Mouse (Mus musculus) lung, postnatal 0 days (tissue): ENCODE data around the gene Slc34a1. TPM values are rescaled to one million over a fixed set of nuclear protein-coding genes. Genes with fewer than 3 reads are reported as not detected.

Experiments
- ATAC-seq: fragments of 200-750 bp; cut with Nextera tagmentation; 2 replicates; pipeline ENCODE4 v1.8.0; 2017; ENCODE audit warnings: moderate library complexity
- DNase-seq: peaks from one replicate; pipeline ENCODE4 v3.0.0-alpha.2; 2016; ENCODE audit warnings: low spot score
- H3K27ac ChIP-seq: fragments of 300-500 bp; sonication (generic); 2 replicates; pipeline ENCODE4 v1.5.1; 2014; ENCODE audit warnings: antibody characterized with exemption, mild to moderate bottlenecking, low read length, mixed read lengths
- H3K27me3 ChIP-seq: fragments of 300-500 bp; sonication (generic); replicated peaks from 2 replicates; pipeline ENCODE4 v1.6.1; 2014; ENCODE audit warnings: low read length, mixed read lengths; ENCODE audit not compliant: insufficient read depth
- H3K36me3 ChIP-seq: fragments of 300-500 bp; sonication (generic); 2 replicates; pipeline ENCODE4 v1.6.1; 2014; ENCODE audit warnings: low read length, mixed read lengths; ENCODE audit not compliant: insufficient read depth
- H3K4me1 ChIP-seq: fragments of 300-500 bp; sonication (generic); 2 replicates; pipeline ENCODE4 v1.6.1; 2014; ENCODE audit warnings: antibody characterized with exemption, low read depth, low read length, mixed read lengths; ENCODE audit not compliant: insufficient read depth
- H3K4me2 ChIP-seq: fragments of 300-500 bp; sonication (generic); replicated peaks from 2 replicates; pipeline ENCODE4 v1.6.1; 2014; ENCODE audit warnings: low read depth, mild to moderate bottlenecking, low read length, moderate library complexity, mixed read lengths
- H3K4me3 ChIP-seq: fragments of 300-500 bp; sonication (generic); 2 replicates; pipeline ENCODE4 v1.5.1; 2014; ENCODE audit warnings: low read depth, low read length
- H3K9ac ChIP-seq: fragments of 300-500 bp; sonication (generic); replicated peaks from 2 replicates; pipeline ENCODE4 v1.6.1; 2014; ENCODE audit warnings: low read depth, mild to moderate bottlenecking
- H3K9me3 ChIP-seq: fragments of 300-500 bp; sonication (generic); 2 replicates; pipeline ENCODE4 v1.6.1; 2016; ENCODE audit warnings: low read length, mixed read lengths
- CTCF ChIP-seq: IDR thresholded peaks from 2 replicates; pipeline ENCODE4 v1.5.1; 2016; ENCODE audit warnings: antibody characterized with exemption, mild to moderate bottlenecking
- EP300 ChIP-seq: IDR thresholded peaks from 2 replicates; pipeline ENCODE4 v1.6.1; 2016; ENCODE audit warnings: antibody characterized with exemption, mild to moderate bottlenecking, control low read depth
- WGBS: fragments of 180-500 bp; shearing (Covaris S2); extraction: QIAGEN DNeasy Blood & Tissue Kit; methylation state at CpG from one replicate; pipeline ENCODE4 v1.1.7; 2014; 5-methylcytosine and 5-hydroxymethylcytosine counted together
- polyA plus RNA-seq: library from polyadenylated mRNA; unstranded; fragments of >200 nt; fragmentation: Nextera tagmentation; extraction: Ambion mirVana; gene quantifications from 2 replicates; pipeline ENCODE4 v1.2.1, GENCODE M21; 2015

Slc34a1 gene
- polyA plus RNA-seq, 1 experiment from 2014 or later, result not detected

DNA sequence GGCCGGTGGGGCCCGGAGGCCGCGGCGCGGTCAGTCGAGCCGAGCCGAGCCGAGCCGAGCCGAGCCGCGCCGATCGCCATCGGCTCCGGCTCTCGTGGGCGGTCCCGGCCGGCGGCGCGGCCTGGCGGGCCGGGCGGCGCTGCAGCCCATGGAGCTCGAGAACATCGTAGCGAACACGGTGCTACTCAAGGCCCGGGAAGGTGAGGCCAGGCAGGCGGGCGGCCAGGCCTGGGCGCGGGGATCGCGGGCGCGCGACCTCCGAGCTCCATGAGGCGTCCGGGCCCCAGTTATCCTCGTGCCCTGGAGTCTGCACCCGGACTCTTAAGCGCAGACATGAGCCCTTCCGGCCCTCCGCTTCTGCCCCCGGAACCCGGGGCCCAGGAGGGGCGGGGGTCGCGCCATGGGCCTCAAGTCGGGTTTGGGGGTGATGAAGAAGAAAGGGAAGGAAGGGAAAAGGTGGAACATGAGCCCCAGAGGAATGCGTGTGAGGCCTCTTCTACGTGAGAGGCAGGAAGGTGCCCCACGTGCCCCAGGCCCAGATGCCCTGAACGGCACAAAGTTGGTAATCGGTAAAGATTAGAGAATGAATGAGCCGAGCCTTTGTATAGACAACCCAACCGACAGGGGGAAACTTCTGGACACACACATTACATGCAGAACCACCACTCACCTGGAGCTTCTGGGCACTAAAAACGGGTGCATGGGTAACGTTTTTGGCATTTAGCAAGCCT is 47.5 kb downstream of the Slc34a1 start:
- H3K27ac ChIP-seq, result peak overlapping the region; percentile 95
- H3K4me2 ChIP-seq, result peak overlapping the region; percentile 90
- H3K9ac ChIP-seq, result peak overlapping the region; percentile 84
- DNase-seq (no peak), ATAC-seq (no peak)
- 0 out of 2 replicates have a peak, but pooled peaks have one; percentile 6 for TF ChIP-seq CTCF
- no peak for TF ChIP-seq EP300
- 0 out of 2 replicates have a peak, but pooled peaks cover 1% of the 10 kb centered on the region for H3K36me3 ChIP-seq
- H3K9me3 ChIP-seq, result no peaks in the 10 kb centered on the region
- H3K27me3 ChIP-seq, result no peaks in the 10 kb centered on the region
- H3K4me3 ChIP-seq, result peak overlapping the region; percentile 70
- under 1% methylated on average over 44 of the region's 66 CpGs for WGBS
- H3K4me1 ChIP-seq, result peaks cover 10% of the 10 kb centered on the region; the same call in 1 of the 2 replicates

DNA sequence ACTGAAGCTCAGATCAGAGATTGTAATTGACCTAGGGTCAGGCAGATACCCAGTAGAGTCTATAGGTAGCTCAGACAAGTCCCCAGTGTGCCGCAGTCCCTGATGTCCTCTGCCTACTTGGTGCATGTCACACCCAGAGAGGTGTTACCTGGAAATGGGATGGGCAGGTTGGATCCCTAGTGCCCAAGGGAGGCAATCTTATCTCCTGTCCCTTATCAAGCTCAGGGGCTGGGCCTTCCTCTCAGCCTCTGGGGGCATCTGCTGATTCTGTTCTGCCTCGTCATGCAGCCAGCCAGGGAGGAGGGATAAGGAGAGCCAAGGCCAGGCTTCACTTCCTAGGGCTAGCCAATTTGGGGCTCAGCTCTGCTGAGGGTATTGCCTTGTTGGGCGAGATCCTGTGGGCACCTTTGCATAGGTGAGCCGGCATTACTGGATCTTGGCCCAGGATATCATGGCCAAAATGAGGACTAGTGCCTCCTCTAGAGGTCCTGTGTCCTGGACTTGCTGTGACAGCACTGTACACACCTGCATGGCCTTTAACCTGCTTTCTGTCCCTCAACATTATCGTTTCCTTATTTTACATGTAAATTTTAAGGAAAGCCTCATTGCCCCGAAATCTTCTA is 48.6 kb downstream of the Slc34a1 start:
- Histone ChIP-seq H3K9me3 (no peaks in the 10 kb centered on the region), H3K27ac (no peak overlapping the region), H3K4me1 (peaks cover 10% of the 10 kb centered on the region; the same call in 1 of the 2 replicates), H3K4me2 (peak overlapping the region; percentile 6; the same call in 1 of the 2 replicates), H3K27me3 (no peaks in the 10 kb centered on the region), H3K9ac (no peak overlapping the region), H3K36me3 (0 out of 2 replicates have a peak, but pooled peaks cover 3% of the 10 kb centered on the region), H3K4me3 (peak overlapping the region; percentile 70; the same call in 1 of the 2 replicates)
- DNase-seq (no peak), ATAC-seq (no peak)
- WGBS, result 74% methylated on average over 6 of the region's 6 CpGs
- TF ChIP-seq CTCF, result no peak
- TF ChIP-seq EP300, result no peak

DNA sequence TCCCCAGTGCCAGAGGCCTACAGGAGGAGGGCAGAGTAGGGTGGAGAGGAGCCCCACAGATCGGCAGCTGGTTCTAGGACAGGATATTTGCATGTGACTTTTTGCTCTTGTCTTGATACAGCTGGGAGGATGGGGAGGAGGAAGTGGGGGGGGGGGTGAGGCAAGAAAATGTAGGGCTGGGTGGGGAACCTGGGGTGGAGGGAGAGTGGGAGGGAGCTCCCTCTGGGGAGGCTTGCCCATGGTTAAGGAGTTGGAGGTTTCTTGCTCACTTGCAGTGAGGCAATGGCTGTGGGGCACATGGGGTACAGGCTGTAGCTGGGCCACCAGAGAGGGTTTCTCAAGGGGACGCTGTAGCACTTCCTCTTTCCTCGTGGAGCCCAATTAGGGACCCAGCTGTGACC is 49.6 kb downstream of the Slc34a1 start:
- Histone ChIP-seq H3K4me1 (peaks cover 10% of the 10 kb centered on the region; the same call in 1 of the 2 replicates), H3K4me2 (no peak overlapping the region), H3K4me3 (no peak overlapping the region), H3K27ac (no peak overlapping the region), H3K27me3 (no peaks in the 10 kb centered on the region), H3K9ac (no peak overlapping the region; the same call in 1 of the 2 replicates), H3K9me3 (no peaks in the 10 kb centered on the region), H3K36me3 (0 out of 2 replicates have a peak, but pooled peaks cover 7% of the 10 kb centered on the region)
- no peak for ATAC-seq
- TF ChIP-seq EP300 (no peak), CTCF (no peak)
- 26% methylated on average over 3 of the region's 3 CpGs for WGBS
- DNase-seq, result peak; percentile 53

DNA sequence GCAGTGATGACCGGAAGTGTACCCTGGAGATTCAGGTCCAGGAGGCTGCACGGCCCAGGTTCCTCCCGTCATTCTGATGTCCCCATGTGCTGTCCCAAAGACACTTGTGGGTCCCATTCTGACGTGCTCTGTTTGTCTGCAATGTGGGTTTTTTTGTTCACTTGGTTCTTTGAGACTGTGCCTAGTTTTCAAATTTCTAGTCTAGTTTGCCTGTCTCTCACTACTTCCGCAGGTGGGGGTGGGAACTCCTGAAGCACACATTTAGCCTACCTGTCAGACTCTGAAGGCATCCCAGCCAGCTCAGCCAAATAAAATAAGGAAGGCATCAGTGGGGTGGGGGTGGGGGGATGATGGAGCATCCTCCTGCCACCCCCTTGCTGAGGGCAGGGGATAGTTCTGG is 50.1 kb downstream of the Slc34a1 start:
- no peak for ATAC-seq
- TF ChIP-seq EP300, result no peak
- no peak for TF ChIP-seq CTCF
- Histone ChIP-seq H3K27ac (no peak overlapping the region), H3K36me3 (0 out of 2 replicates have a peak, but pooled peaks cover 7% of the 10 kb centered on the region), H3K9ac (no peak overlapping the region), H3K4me1 (peaks cover 10% of the 10 kb centered on the region; the same call in 1 of the 2 replicates), H3K27me3 (no peaks in the 10 kb centered on the region), H3K9me3 (no peaks in the 10 kb centered on the region), H3K4me2 (no peak overlapping the region), H3K4me3 (no peak overlapping the region)
- WGBS, result 91% methylated on average over 5 of the region's 5 CpGs
- DNase-seq, result no peak

DNA sequence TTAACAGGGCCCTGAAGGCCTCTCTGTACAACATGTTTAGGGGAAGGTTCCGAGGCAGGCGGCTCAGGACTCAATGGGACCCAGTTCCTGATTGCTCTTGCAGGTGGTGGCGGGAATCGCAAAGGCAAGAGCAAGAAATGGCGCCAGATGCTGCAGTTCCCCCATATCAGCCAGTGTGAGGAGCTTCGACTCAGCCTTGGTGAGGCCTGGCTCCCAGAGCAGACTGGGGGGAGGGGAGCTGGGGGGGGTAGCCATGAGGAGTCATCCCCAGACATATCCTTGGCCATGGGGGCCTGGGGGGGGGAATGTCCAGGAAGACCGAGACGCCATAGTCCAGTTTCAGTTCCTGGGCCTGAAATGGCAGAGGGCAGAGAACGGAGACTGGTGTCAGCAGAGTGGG is 51.2 kb downstream of the Slc34a1 start:
- no peak overlapping the region for H3K27ac ChIP-seq
- H3K4me2 ChIP-seq, result no peak overlapping the region
- 89% methylated on average over 9 of the region's 9 CpGs for WGBS
- H3K36me3 ChIP-seq, result peaks cover 16% of the 10 kb centered on the region; the same call in 1 of the 2 replicates
- TF ChIP-seq CTCF (no peak), EP300 (no peak)
- H3K4me3 ChIP-seq, result no peak overlapping the region
- no peak for DNase-seq
- no peak for ATAC-seq
- no peaks in the 10 kb centered on the region for H3K9me3 ChIP-seq
- H3K9ac ChIP-seq, result no peak overlapping the region
- H3K27me3 ChIP-seq, result no peaks in the 10 kb centered on the region
- H3K4me1 ChIP-seq, result peaks cover 10% of the 10 kb centered on the region; the same call in 1 of the 2 replicates

DNA sequence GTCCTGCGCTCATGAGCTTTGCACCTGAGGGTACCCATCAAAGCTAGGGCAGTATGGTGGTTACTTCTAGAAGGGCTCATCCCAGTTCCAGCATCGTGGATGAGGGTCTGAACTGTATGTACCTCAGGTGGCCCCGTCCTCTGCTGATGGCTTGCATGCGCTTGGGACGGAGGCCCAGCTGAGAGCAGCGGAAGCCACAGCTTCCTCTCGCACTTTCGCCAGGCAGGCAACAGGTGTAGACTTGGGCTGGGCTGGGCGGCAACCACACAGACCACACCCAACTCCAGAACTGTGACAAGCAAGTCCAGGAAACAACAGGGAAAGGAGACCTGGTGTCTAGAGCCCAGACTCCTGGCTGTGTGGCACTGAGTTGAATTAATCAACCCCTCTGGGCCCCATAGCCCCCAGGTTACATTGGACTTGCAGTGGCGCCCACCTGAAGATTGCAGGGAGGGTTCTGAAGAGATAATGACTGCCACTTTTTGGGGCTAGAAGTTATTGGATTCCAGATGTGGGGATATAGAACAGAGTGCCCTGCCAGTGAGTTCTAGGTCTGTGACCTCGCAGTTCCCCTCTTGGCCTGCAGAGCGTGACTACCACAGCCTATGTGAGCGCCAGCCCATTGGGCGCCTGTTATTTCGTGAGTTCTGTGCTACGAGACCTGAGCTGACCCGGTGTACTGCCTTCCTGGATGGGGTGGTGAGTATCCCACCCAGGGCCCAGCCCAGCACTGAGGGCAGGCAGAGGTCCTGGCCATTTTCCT is 51.9 kb downstream of the Slc34a1 start:
- 85% methylated on average over 17 of the region's 17 CpGs for WGBS
- Histone ChIP-seq H3K9me3 (no peaks in the 10 kb centered on the region), H3K4me2 (no peak overlapping the region), H3K27me3 (no peaks in the 10 kb centered on the region), H3K4me3 (no peak overlapping the region), H3K27ac (no peak overlapping the region), H3K4me1 (peaks cover 10% of the 10 kb centered on the region; the same call in 1 of the 2 replicates), H3K9ac (no peak overlapping the region), H3K36me3 (peaks cover 19% of the 10 kb centered on the region; the same call in 1 of the 2 replicates)
- ATAC-seq (no peak), DNase-seq (no peak)
- no peak for TF ChIP-seq EP300
- TF ChIP-seq CTCF, result peak; percentile 33
